Mouse (Mus musculus): Measurements from ENCODE around the gene Kbtbd12. TPM values are rescaled to one million over a fixed set of nuclear protein-coding genes. Genes with fewer than 3 reads are reported as not detected.

Kbtbd12 gene
- 0.34 and 0.45 TPM in 2 replicates for polyA plus RNA-seq (2015; fragmentation: Nextera tagmentation; extraction: Ambion mirVana)

DNA sequence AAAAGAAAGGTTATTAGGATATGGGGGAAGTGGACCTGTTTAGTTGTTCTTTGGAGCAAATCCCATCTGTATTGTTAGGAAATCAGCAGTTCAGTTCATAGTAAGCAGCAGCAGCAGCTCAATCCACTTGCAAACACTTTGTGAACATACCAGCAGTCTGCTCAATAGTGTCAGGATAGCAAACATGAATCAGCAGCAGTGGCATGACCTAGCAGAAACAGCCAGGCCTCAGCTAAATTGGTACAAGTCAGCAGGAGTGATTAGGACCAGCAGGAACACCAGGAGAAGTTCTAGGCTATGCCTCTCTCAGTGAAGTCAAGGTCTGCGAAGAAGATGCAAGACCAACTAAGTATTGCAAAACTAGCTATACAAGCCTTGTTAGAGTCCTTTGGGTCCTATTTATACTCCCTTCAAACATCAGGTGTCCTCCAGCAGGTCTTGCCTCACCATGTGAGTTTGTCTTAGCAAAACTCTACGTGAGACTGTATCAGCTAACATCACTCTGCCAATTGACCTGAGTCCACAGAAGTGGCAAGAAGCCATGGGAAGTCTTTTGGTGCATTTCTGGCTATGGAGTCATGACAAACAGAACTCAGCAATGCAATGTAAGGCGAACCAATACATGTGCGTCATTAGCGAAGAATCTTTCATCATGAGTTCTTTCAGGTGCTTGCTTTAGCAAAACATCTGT is at the start of gene Kbtbd12:
TSS of gene Kbtbd12 (minus strand) at position 340 of the 691 bp plus-strand sequence.
- WGBS = 97% methylated on average over 5 of the region's 5 CpGs
- H3K4me2 ChIP-seq = no peak within 1 kb of the TSS

DNA sequence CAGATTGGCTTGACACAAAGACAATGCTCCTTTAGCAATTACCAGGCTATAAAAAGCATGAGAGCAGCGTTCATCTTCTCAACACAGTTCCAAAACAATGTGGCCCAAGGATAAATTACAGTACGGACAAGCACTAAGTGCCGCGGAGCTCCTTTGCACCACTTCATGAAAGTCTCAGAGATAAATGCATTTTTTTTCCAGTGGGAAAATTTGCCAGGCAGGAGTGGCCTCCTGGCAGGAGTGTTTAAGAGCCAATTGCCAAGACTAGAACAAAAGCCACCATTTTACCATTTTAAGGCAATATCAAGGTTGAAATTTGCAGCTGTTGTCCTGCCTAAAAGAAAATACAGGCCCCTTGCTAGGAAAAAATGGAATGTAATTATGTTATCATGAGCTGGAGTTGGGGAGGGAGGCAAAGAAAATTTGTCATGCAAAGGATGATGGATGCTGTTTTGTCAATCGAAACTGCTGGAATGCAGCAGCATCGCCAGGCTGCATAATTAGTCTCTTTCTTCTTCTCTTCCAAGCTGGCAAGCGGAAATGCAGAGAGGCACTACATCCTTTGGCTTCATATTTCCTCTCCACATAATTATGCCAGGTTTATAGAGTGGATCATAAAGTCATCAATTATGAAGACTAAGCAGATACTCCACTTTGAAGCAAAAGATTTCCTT is 45.8 kb upstream of the Kbtbd12 start:
- Histone ChIP-seq H3K4me3 (replicated peaks) (no peak overlapping the region), H3K9ac (no peak overlapping the region), H3K36me3 (no peaks in the 10 kb centered on the region), H3K27ac (no peak overlapping the region), H3K4me1 (no peaks in the 10 kb centered on the region), H3K9me3 (replicated peaks) (no peaks in the 10 kb centered on the region), H3K27me3 (no peaks in the 10 kb centered on the region), H3K4me2 (no peak overlapping the region)
- ATAC-seq (replicated peaks; ENCODE audit: low FRiP score) = no peak
- 53% methylated on average over 7 of the region's 7 CpGs for WGBS

More for the DNA sequence above, at the start of gene Kbtbd12:
- Histone ChIP-seq H3K36me3 (no peaks in the 10 kb centered on the region), H3K4me1 (peaks cover 15% of the 10 kb centered on the region), H3K4me3 (replicated peaks) (no peak within 1 kb of the TSS), H3K27ac (no peak within 1 kb of the TSS), H3K9ac (no peak within 1 kb of the TSS), H3K27me3 (no peaks in the 10 kb centered on the region), H3K9me3 (replicated peaks) (0 out of 2 replicates have a peak, but pooled peaks cover 4% of the 10 kb centered on the region)
- ATAC-seq (replicated peaks; ENCODE audit: low FRiP score) = no peak

- Histone ChIP-seq H3K9me3 (replicated peaks) (no peaks in the 10 kb centered on the region), H3K36me3 (no peaks in the 10 kb centered on the region), H3K27ac (no peak overlapping the region), H3K27me3 (no peaks in the 10 kb centered on the region), H3K4me3 (replicated peaks) (no peak overlapping the region), H3K4me1 (no peaks in the 10 kb centered on the region), H3K4me2 (no peak overlapping the region), H3K9ac (no peak overlapping the region)
- ATAC-seq (replicated peaks; ENCODE audit: low FRiP score) = no peak
- 86% methylated on average over 3 of the region's 3 CpGs for WGBS
These were observed 43.3 kb upstream of the Kbtbd12 start for GRCm38 (mm10) chr6:88681026-88681425.

GRCm38 (mm10) chr6:88677738-88678137 is 40.0 kb upstream of the Kbtbd12 start:
- WGBS = 60% methylated on average over 2 of the region's 2 CpGs

GRCm38 (mm10) chr6:88676753-88677736 is 39.3 kb upstream of the Kbtbd12 start:
- no peaks in the 10 kb centered on the region for H3K27me3 ChIP-seq
- no peaks in the 10 kb centered on the region for H3K4me1 ChIP-seq
- 87% methylated on average over 6 of the region's 6 CpGs for WGBS

More at GRCm38 (mm10) chr6:88677738-88678137, 40.0 kb upstream of the Kbtbd12 start:
- no peak for ATAC-seq (replicated peaks; ENCODE audit: low FRiP score)
- H3K27ac ChIP-seq = no peak overlapping the region
- H3K4me3 ChIP-seq (replicated peaks) = no peak overlapping the region
- no peak overlapping the region for H3K9ac ChIP-seq
- no peaks in the 10 kb centered on the region for H3K36me3 ChIP-seq
- H3K9me3 ChIP-seq (replicated peaks) = no peaks in the 10 kb centered on the region
- H3K4me2 ChIP-seq = no peak overlapping the region
- H3K27me3 ChIP-seq = no peaks in the 10 kb centered on the region
- no peaks in the 10 kb centered on the region for H3K4me1 ChIP-seq

GRCm38 (mm10) chr6:88675815-88676214 is 38.1 kb upstream of the Kbtbd12 start:
- H3K27ac ChIP-seq = no peak overlapping the region

More at GRCm38 (mm10) chr6:88676753-88677736, 39.3 kb upstream of the Kbtbd12 start:
- H3K9ac ChIP-seq = no peak overlapping the region
- no peaks in the 10 kb centered on the region for H3K9me3 ChIP-seq (replicated peaks)
- H3K4me2 ChIP-seq = no peak overlapping the region
- H3K4me3 ChIP-seq (replicated peaks) = no peak overlapping the region
- no peaks in the 10 kb centered on the region for H3K36me3 ChIP-seq
- no peak overlapping the region for H3K27ac ChIP-seq
- no peak for ATAC-seq (replicated peaks; ENCODE audit: low FRiP score)

GRCm38 (mm10) chr6:88662284-88662683 is 24.5 kb upstream of the Kbtbd12 start:
- Histone ChIP-seq H3K4me1 (no peaks in the 10 kb centered on the region), H3K4me3 (replicated peaks) (no peak overlapping the region), H3K9ac (no peak overlapping the region), H3K27me3 (no peaks in the 10 kb centered on the region), H3K27ac (no peak overlapping the region), H3K4me2 (no peak overlapping the region), H3K36me3 (no peaks in the 10 kb centered on the region), H3K9me3 (replicated peaks) (no peaks in the 10 kb centered on the region)
- no peak for ATAC-seq (replicated peaks; ENCODE audit: low FRiP score)
- whole genome bisulfite sequencing = 75% methylated on average over 3 of the region's 3 CpGs

More at GRCm38 (mm10) chr6:88675815-88676214, 38.1 kb upstream of the Kbtbd12 start:
- H3K9me3 ChIP-seq (replicated peaks) = no peaks in the 10 kb centered on the region
- no peak overlapping the region for H3K4me2 ChIP-seq
- no peaks in the 10 kb centered on the region for H3K27me3 ChIP-seq
- H3K4me3 ChIP-seq (replicated peaks) = no peak overlapping the region
- no peak overlapping the region for H3K9ac ChIP-seq
- no peaks in the 10 kb centered on the region for H3K36me3 ChIP-seq
- ATAC-seq (replicated peaks; ENCODE audit: low FRiP score) = no peak
- 94% methylated on average over 2 of the region's 2 CpGs for WGBS
- no peaks in the 10 kb centered on the region for H3K4me1 ChIP-seq

GRCm38 (mm10) chr6:88661696-88662095 is 23.9 kb upstream of the Kbtbd12 start:
- Histone ChIP-seq H3K4me3 (replicated peaks) (no peak overlapping the region), H3K4me1 (no peaks in the 10 kb centered on the region), H3K36me3 (no peaks in the 10 kb centered on the region), H3K9me3 (replicated peaks) (no peaks in the 10 kb centered on the region), H3K4me2 (no peak overlapping the region), H3K9ac (no peak overlapping the region), H3K27ac (no peak overlapping the region), H3K27me3 (no peaks in the 10 kb centered on the region)
- WGBS = 84% methylated on average over 2 of the region's 2 CpGs
- no peak for ATAC-seq (replicated peaks; ENCODE audit: low FRiP score)

- Histone ChIP-seq H3K36me3 (no peaks in the 10 kb centered on the region), H3K9me3 (replicated peaks) (no peaks in the 10 kb centered on the region), H3K4me1 (peaks cover 5% of the 10 kb centered on the region; the same call in 1 of the 2 replicates), H3K4me2 (no peak overlapping the region), H3K27me3 (no peaks in the 10 kb centered on the region), H3K27ac (no peak overlapping the region), H3K9ac (no peak overlapping the region), H3K4me3 (replicated peaks) (no peak overlapping the region)
- no peak for ATAC-seq (replicated peaks; ENCODE audit: low FRiP score)
- WGBS = 68% methylated on average over 4 of the region's 4 CpGs
These were observed 10.0 kb upstream of the Kbtbd12 start for GRCm38 (mm10) chr6:88647564-88648295.

- no peak overlapping the region for H3K4me3 ChIP-seq (replicated peaks)
- H3K9ac ChIP-seq = no peak overlapping the region
- H3K4me2 ChIP-seq = no peak overlapping the region
- H3K36me3 ChIP-seq = no peaks in the 10 kb centered on the region
- 86% methylated on average over 4 of the region's 4 CpGs for WGBS
- ATAC-seq (replicated peaks; ENCODE audit: low FRiP score) = no peak
- no peaks in the 10 kb centered on the region for H3K27me3 ChIP-seq
- H3K4me1 ChIP-seq = peaks cover 12% of the 10 kb centered on the region
- H3K9me3 ChIP-seq (replicated peaks) = no peaks in the 10 kb centered on the region
- H3K27ac ChIP-seq = no peak overlapping the region
These were observed 7.0 kb upstream of the Kbtbd12 start for GRCm38 (mm10) chr6:88644786-88645185.

- Histone ChIP-seq H3K9ac (no peak overlapping the region), H3K4me3 (replicated peaks) (no peak overlapping the region), H3K9me3 (replicated peaks) (0 out of 2 replicates have a peak, but pooled peaks cover 4% of the 10 kb centered on the region), H3K27ac (no peak overlapping the region), H3K27me3 (no peaks in the 10 kb centered on the region), H3K4me1 (peaks cover 15% of the 10 kb centered on the region), H3K36me3 (no peaks in the 10 kb centered on the region), H3K4me2 (no peak overlapping the region)
- no peak for ATAC-seq (replicated peaks; ENCODE audit: low FRiP score)
- 58% methylated on average over 4 of the region's 4 CpGs for WGBS
These were observed 3.7 kb upstream of the Kbtbd12 start for GRCm38 (mm10) chr6:88641346-88641920.
